Mouse (Mus musculus): ENCODE measurements around the gene Wfdc2. TPM values are rescaled to one million over a fixed set of nuclear protein-coding genes. Genes with fewer than 3 reads are reported as not detected.

The Wfdc2 gene
- total RNA-seq, 2 experiments from 2014 or later: 0.55 to 0.77 TPM

Other genes with a start within 250 kb of the Wfdc2 start
- gene Svs6, start 245.7 kb upstream of the Wfdc2 start, total RNA-seq (2021): not detected
- gene Svs5, start 229.7 kb upstream of the Wfdc2 start, total RNA-seq (2021): not detected
- gene Slpi, start 173.3 kb upstream of the Wfdc2 start, total RNA-seq (2021): under 1 TPM; 0.41 to 0.83 TPM
- not detected for gene Rbpjl, start 159.3 kb upstream of the Wfdc2 start, total RNA-seq (2021)
- gene Matn4, start 157.3 kb upstream of the Wfdc2 start, total RNA-seq (2021): 1 to 10 TPM; 1.8 TPM
- 10 to 100 TPM; 22.1 to 25.8 TPM for gene Sdc4, start 118.5 kb upstream of the Wfdc2 start, total RNA-seq (2021)
- 10 to 100 TPM; 20.2 to 23.1 TPM for gene Sys1, start 105.4 kb upstream of the Wfdc2 start, total RNA-seq (2021)
- 1 to 10 TPM; 2.5 to 4.3 TPM for gene Gm20458, start 101.4 kb upstream of the Wfdc2 start, total RNA-seq (2021)
- gene Trp53tg5, start 88.7 kb upstream of the Wfdc2 start, total RNA-seq (2021): not detected
- gene Dbndd2, start 76.3 kb upstream of the Wfdc2 start, total RNA-seq (2021): 10 to 100 TPM; 19.2 to 21.2 TPM
- 10 to 100 TPM; 61.8 to 64.1 TPM for gene Pigt, start 64.9 kb upstream of the Wfdc2 start, total RNA-seq (2021)
- not detected for gene Spint3, start 11.0 kb downstream of the Wfdc2 start, total RNA-seq (2021)
- not detected for gene Wfdc6a, start 23.0 kb downstream of the Wfdc2 start, total RNA-seq (2021)
- gene Eppin, start 31.2 kb downstream of the Wfdc2 start, total RNA-seq (2021): not detected
- not detected for gene Wfdc6b, start 51.1 kb downstream of the Wfdc2 start, total RNA-seq (2021)
- gene Wfdc8, start 51.2 kb downstream of the Wfdc2 start, total RNA-seq (2021): not detected
- gene Wfdc16, start 76.4 kb downstream of the Wfdc2 start, total RNA-seq (2021): not detected
- gene Wfdc10, start 93.6 kb downstream of the Wfdc2 start, total RNA-seq (2021): not detected
- not detected for gene Wfdc9, start 94.2 kb downstream of the Wfdc2 start, total RNA-seq (2021)
- gene Wfdc11, start 111.7 kb downstream of the Wfdc2 start, total RNA-seq (2021): not detected
- gene Wfdc13, start 122.7 kb downstream of the Wfdc2 start, total RNA-seq (2021): not detected
- not detected for gene Spint4, start 136.1 kb downstream of the Wfdc2 start, total RNA-seq (2021)
- not detected for gene Spint5, start 152.9 kb downstream of the Wfdc2 start, total RNA-seq (2021)
- under 1 TPM; 0.26 to 0.27 TPM for gene Wfdc3, start 183.5 kb downstream of the Wfdc2 start, total RNA-seq (2021)
- gene Dnttip1, start 183.6 kb downstream of the Wfdc2 start, total RNA-seq (2021): 10 to 100 TPM; 41.2 to 42.0 TPM
- gene Ube2c, start 207.5 kb downstream of the Wfdc2 start, total RNA-seq (2021): 100 to 1,000 TPM; 130 to 144 TPM
- gene Tnnc2, start 217.6 kb downstream of the Wfdc2 start, total RNA-seq (2021): 10 to 100 TPM in 1 of 2 experiments, not detected in 1; 10.8 TPM
- 10 to 100 TPM; 22.9 to 24.1 TPM for gene Snx21, start 223.4 kb downstream of the Wfdc2 start, total RNA-seq (2021)
- gene Acot8, start 242.5 kb downstream of the Wfdc2 start, total RNA-seq (2021): 10 to 100 TPM; 13.1 to 13.5 TPM
- gene Zswim3, start 242.7 kb downstream of the Wfdc2 start, total RNA-seq (2021): 1 to 10 TPM; 1.8 to 2.3 TPM

Measured in heart, postnatal 4 days (tissue).